Mouse (Mus musculus) MEL (cell line): ENCODE measurements around the gene Klhl5.

ENCODE experiments used
- CHD1 ChIP-seq: IDR thresholded peaks from 2 replicates; pipeline ENCODE4 v1.6.1; 2012; ENCODE audit warnings: low read depth, mild to moderate bottlenecking, inconsistent platforms, low read length, improper control_type of control experiment
- CTCF ChIP-seq, 3 experiments: IDR thresholded peaks in 2 of 3; conservative IDR thresholded peaks in 1 of 3; 2 replicates each; pipeline ENCODE4 v1.5.1; 2011 to 2012; ENCODE audit warnings: low read length in 3 of 3, low read depth in 2 of 3, mild to moderate bottlenecking in 2 of 3, improper control_type of control experiment in 1 of 3, inconsistent platforms in 1 of 3, mixed read lengths in 1 of 3, moderate library complexity in 1 of 3; ENCODE audit not compliant: control insufficient read depth in 1 of 3, insufficient read depth in 1 of 3, poor library complexity in 1 of 3, severe bottlenecking in 1 of 3
- HCFC1 ChIP-seq: IDR thresholded peaks from 2 replicates; pipeline ENCODE4 v1.6.1; 2012; ENCODE audit warnings: low read depth, mild to moderate bottlenecking, inconsistent platforms, low read length, improper control_type of control experiment, moderate library complexity
- MEF2A ChIP-seq: IDR thresholded peaks from 2 replicates; pipeline ENCODE4 v1.6.1; 2014; ENCODE audit warnings: low read depth, mild to moderate bottlenecking, inconsistent platforms, low read length, improper control_type of control experiment; ENCODE audit not compliant: poor library complexity, insufficient replicate concordance, severe bottlenecking; ENCODE audit errors: extremely low read depth
- SIN3A ChIP-seq: IDR thresholded peaks from 2 replicates; pipeline ENCODE4 v1.6.1; 2012; ENCODE audit warnings: low read length, improper control_type of control experiment, inconsistent platforms
- TAL1 ChIP-seq: IDR thresholded peaks from 2 replicates; pipeline ENCODE4 v1.6.1; 2012; ENCODE audit warnings: mild to moderate bottlenecking, inconsistent platforms, low read length, moderate library complexity, mixed read lengths

DNA sequence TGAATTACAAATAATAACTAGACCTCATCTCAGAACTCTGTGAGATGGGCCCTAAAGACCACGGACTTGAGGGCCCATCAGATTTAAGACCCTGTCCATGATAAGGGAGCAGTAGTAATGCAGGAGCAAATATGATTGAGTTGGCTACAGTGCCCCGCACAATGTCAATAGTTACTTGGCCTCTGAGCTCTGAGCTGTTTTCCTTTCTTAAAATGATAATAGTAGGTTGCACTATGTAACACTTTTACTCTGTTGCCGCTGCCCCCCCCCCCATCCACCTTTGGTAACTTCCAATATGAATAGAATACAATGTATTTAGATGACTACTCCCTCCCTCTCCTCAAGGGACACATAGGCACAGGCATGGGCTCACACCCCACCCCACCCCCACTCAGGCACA is 43.9 kb downstream of the Klhl5 start:
- TF ChIP-seq CTCF (IDR thresholded peaks at IDR 0.05 in 2 of 3, conservative IDR thresholded peaks at IDR 0.05 in 1 of 3; ENCODE audit: control insufficient read depth in 1 of 3, insufficient read depth in 1 of 3, low read depth in 2 of 3, low read length in 3 of 3, poor library complexity in 1 of 3, severe bottlenecking in 1 of 3) = no peak
- TF ChIP-seq MEF2A = no peak
- TF ChIP-seq SIN3A = no peak
- no peak for TF ChIP-seq TAL1
- no peak for TF ChIP-seq CHD1
- TF ChIP-seq HCFC1 = no peak
